Mouse (Mus musculus) forebrain, embryonic 10.5 days (tissue): ENCODE measurements at regions not wholly inside any gene's neighbourhood (a gene's known extent, or its start where the extent isn't known, plus 50 kb on each side); places are given as distances from the start of the nearest gene placed in this dataset.

ENCODE experiments used
- DNase-seq: peaks from one replicate; pipeline ENCODE4 v3.0.0-alpha.2; 2017; ENCODE audit warnings: low spot score; ENCODE audit errors: extremely low spot score
- H3K27ac ChIP-seq: fragments of 300-500 bp; sonication (generic); 2 replicates; pipeline ENCODE4 v1.5.1; 2016; ENCODE audit warnings: mild to moderate bottlenecking
- H3K27me3 ChIP-seq: fragments of 300-500 bp; sonication (generic); 2 replicates; pipeline ENCODE4 v1.6.1; 2016; ENCODE audit warnings: mild to moderate bottlenecking; ENCODE audit not compliant: poor library complexity, severe bottlenecking
- H3K36me3 ChIP-seq: fragments of 300-500 bp; sonication (generic); replicated peaks from 2 replicates; pipeline ENCODE4 v1.6.1; 2016; ENCODE audit warnings: mild to moderate bottlenecking, moderate library complexity
- H3K4me1 ChIP-seq: fragments of 300-500 bp; sonication (generic); 2 replicates; pipeline ENCODE4 v1.6.1; 2016
- H3K4me3 ChIP-seq: fragments of 300-500 bp; sonication (generic); 2 replicates; pipeline ENCODE4 v1.5.1; 2016; ENCODE audit warnings: mild to moderate bottlenecking, moderate library complexity
- H3K9me3 ChIP-seq: fragments of 300-500 bp; sonication (generic); 2 replicates; pipeline ENCODE4 v1.6.1; 2016; ENCODE audit warnings: mild to moderate bottlenecking, moderate library complexity
- WGBS: fragments of 180-500 bp; shearing (Covaris S2); methylation state at CpG from one replicate; pipeline ENCODE4 v1.1.7; 2016; 5-methylcytosine and 5-hydroxymethylcytosine counted together

GRCm38 (mm10) chr4:10197245-10197943 is 676.9 kb upstream of the 2610301B20Rik start:
- H3K27ac ChIP-seq, result no peak overlapping the region
- no peaks in the 10 kb centered on the region for H3K4me1 ChIP-seq
- no peaks in the 10 kb centered on the region for H3K9me3 ChIP-seq
- no peak for DNase-seq
- no peak overlapping the region for H3K4me3 ChIP-seq
- WGBS, result 95% methylated on average over 1 of the region's 1 CpGs
- H3K36me3 ChIP-seq, result no peaks in the 10 kb centered on the region
- H3K27me3 ChIP-seq, result no peaks in the 10 kb centered on the region

DNA sequence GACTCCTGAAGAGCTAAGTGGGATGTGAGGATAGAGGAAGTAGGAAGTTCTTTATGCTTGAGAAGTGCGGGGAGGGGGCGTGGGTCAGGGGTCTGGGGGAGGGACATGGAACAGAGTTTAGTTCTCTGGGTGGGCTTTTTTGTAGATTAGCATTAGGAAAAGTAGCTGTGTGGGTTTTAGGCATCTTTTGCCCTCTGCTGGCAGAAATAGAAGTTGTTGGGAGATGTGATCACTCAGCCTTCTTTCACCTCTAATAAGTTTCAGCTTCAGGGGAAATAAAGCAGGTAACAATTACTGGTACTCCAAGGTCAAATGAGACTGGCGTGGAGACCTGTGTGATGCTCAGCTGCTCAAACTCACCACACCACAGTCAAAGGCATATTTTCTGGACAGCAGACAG is 672.5 kb upstream of the 2610301B20Rik start:
- 49% methylated on average over 3 of the region's 3 CpGs for WGBS
- Histone ChIP-seq H3K36me3 (no peaks in the 10 kb centered on the region), H3K4me3 (no peak overlapping the region), H3K27ac (no peak overlapping the region), H3K4me1 (no peaks in the 10 kb centered on the region), H3K9me3 (no peaks in the 10 kb centered on the region), H3K27me3 (no peaks in the 10 kb centered on the region)
- no peak for DNase-seq

GRCm38 (mm10) chr4:10204224-10204623 is 670.1 kb upstream of the 2610301B20Rik start:
- DNase-seq, result no peak
- Histone ChIP-seq H3K27ac (no peak overlapping the region), H3K4me1 (no peaks in the 10 kb centered on the region), H3K27me3 (no peaks in the 10 kb centered on the region), H3K9me3 (no peaks in the 10 kb centered on the region), H3K36me3 (no peaks in the 10 kb centered on the region), H3K4me3 (no peak overlapping the region)
- 87% methylated on average over 1 of the region's 1 CpGs for WGBS

GRCm38 (mm10) chr4:10209324-10209923 is 664.9 kb upstream of the 2610301B20Rik start:
- no peak overlapping the region for H3K4me3 ChIP-seq
- H3K9me3 ChIP-seq, result no peaks in the 10 kb centered on the region
- no peak overlapping the region for H3K27ac ChIP-seq
- H3K36me3 ChIP-seq, result no peaks in the 10 kb centered on the region
- DNase-seq, result no peak
- H3K27me3 ChIP-seq, result no peaks in the 10 kb centered on the region
- WGBS, result 81% methylated on average over 4 of the region's 4 CpGs
- no peaks in the 10 kb centered on the region for H3K4me1 ChIP-seq

- DNase-seq, result no peak
- Histone ChIP-seq H3K36me3 (no peaks in the 10 kb centered on the region), H3K4me1 (no peaks in the 10 kb centered on the region)
These were observed 663.0 kb upstream of the 2610301B20Rik start for GRCm38 (mm10) chr4:10211303-10211702.

DNA sequence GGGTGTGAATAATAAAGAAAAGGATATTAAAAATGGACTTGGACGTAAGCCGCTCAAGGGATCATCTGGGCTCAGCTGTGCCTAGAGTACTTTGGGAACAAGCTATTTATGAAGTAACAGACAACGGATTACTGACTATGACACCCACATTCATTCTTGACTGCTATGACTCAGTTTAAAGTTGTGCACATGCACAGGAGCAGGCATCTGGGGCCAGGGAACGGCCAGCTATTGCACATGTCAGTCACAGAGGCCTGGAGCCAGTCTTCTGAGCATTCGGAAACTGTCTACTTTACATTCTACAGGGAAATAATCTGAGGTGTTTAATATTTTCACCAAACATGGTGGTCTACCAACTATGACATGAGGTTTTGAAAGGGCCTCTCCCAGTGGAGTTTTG is 639.0 kb upstream of the 2610301B20Rik start:
- Histone ChIP-seq H3K4me3 (no peak overlapping the region), H3K36me3 (no peaks in the 10 kb centered on the region), H3K4me1 (no peaks in the 10 kb centered on the region), H3K27ac (no peak overlapping the region), H3K27me3 (no peaks in the 10 kb centered on the region), H3K9me3 (no peaks in the 10 kb centered on the region)
- 95% methylated on average over 5 of the region's 5 CpGs for WGBS
- no peak for DNase-seq

More at GRCm38 (mm10) chr4:10211303-10211702, 663.0 kb upstream of the 2610301B20Rik start:
- H3K27me3 ChIP-seq, result no peaks in the 10 kb centered on the region
- no peak overlapping the region for H3K27ac ChIP-seq
- WGBS, result 95% methylated on average over 4 of the region's 4 CpGs
- no peaks in the 10 kb centered on the region for H3K9me3 ChIP-seq
- H3K4me3 ChIP-seq, result no peak overlapping the region

- Histone ChIP-seq H3K27ac (no peak overlapping the region), H3K4me1 (no peaks in the 10 kb centered on the region), H3K36me3 (no peaks in the 10 kb centered on the region), H3K9me3 (no peaks in the 10 kb centered on the region), H3K4me3 (no peak overlapping the region), H3K27me3 (no peaks in the 10 kb centered on the region)
- DNase-seq, result no peak
- WGBS, result 93% methylated on average over 4 of the region's 4 CpGs
These were observed 632.2 kb upstream of the 2610301B20Rik start for GRCm38 (mm10) chr4:10242117-10242516.

DNA sequence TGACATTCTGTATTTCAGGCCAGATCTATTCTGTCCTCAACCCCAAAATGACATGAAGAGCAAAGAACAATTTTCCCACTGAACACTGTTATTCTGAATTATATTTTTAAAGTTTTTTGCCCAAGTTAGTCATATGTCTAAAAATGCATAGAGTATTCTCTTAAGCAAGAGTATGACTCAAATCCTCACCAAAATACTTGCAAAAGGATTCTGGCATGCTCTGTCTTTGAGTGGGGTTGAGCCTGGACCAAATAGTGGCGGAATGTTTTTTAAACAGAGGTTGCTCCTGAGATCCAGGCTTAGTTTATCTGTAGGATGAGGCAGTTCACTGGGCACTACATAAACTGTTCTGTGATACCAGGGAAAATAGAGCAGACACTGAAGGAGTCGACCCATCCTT is 631.4 kb upstream of the 2610301B20Rik start:
- WGBS, result 82% methylated on average over 2 of the region's 2 CpGs
- no peaks in the 10 kb centered on the region for H3K36me3 ChIP-seq
- no peaks in the 10 kb centered on the region for H3K27me3 ChIP-seq
- no peak overlapping the region for H3K4me3 ChIP-seq
- no peaks in the 10 kb centered on the region for H3K9me3 ChIP-seq
- H3K4me1 ChIP-seq, result no peaks in the 10 kb centered on the region
- no peak for DNase-seq
- no peak overlapping the region for H3K27ac ChIP-seq

DNA sequence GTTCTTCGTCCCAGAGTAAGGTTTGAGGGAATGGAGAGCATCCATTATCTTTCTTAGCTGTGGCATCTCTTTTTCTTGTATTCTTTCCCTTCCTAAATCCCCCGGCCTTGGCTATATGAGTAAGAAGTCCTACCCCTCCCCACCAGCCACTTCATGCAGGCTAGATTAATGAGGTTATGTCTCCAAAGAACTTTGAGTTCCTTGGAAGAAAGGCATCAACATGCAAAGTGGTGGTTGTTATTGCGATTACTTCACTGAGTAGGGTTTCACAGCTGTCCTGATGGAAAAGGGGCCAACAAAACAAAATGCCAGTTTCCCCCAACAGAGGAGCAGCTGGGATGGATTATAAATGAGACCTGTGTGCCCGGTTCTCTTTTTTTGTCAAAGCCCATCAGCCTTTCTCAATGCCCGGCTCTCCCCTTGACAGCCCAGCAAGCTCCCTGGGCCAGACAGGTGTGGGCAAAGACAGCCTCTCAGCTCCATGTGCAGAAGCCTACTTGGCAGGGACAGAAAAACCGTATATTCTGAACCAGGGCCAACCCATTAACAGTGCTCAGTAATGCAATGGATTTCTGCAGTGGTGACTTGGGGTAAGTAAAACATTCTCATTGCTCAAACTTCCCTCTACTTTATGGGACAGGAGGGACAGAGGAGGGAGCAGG is 620.1 kb upstream of the 2610301B20Rik start:
- H3K4me3 ChIP-seq, result no peak overlapping the region
- no peak overlapping the region for H3K27ac ChIP-seq
- no peaks in the 10 kb centered on the region for H3K36me3 ChIP-seq
- WGBS, result 88% methylated on average over 6 of the region's 6 CpGs
- no peaks in the 10 kb centered on the region for H3K4me1 ChIP-seq
- no peak for DNase-seq
- no peaks in the 10 kb centered on the region for H3K27me3 ChIP-seq
- no peaks in the 10 kb centered on the region for H3K9me3 ChIP-seq

DNA sequence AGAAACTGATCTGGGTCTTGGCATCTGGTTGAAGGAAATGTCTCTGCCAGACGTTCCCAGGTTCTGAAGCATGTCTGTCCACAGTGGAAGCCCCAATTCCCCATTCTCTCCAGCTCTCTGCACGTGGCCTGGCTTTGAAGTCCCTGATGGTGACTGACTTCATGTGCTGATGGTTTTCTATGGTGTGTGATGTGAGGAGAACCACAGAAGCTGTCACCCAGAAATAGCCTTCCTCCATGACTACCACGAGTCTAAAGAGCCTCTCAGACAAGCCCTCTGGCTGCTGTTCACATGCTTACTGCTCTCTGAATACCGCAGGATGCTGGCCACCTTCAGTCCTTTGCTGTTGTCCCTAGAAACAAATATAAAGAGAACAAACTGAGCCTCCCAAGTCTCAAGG is 616.8 kb upstream of the 2610301B20Rik start:
- Histone ChIP-seq H3K36me3 (no peaks in the 10 kb centered on the region), H3K9me3 (no peaks in the 10 kb centered on the region), H3K27ac (no peak overlapping the region), H3K4me1 (no peaks in the 10 kb centered on the region), H3K4me3 (no peak overlapping the region), H3K27me3 (no peaks in the 10 kb centered on the region)
- 75% methylated on average over 4 of the region's 4 CpGs for WGBS
- DNase-seq, result no peak

GRCm38 (mm10) chr4:10260351-10260750 is 613.9 kb upstream of the 2610301B20Rik start:
- DNase-seq, result no peak
- no peaks in the 10 kb centered on the region for H3K4me1 ChIP-seq
- H3K9me3 ChIP-seq, result no peaks in the 10 kb centered on the region
- H3K27me3 ChIP-seq, result no peaks in the 10 kb centered on the region
- no peak overlapping the region for H3K27ac ChIP-seq
- 92% methylated on average over 6 of the region's 6 CpGs for WGBS
- no peak overlapping the region for H3K4me3 ChIP-seq
- H3K36me3 ChIP-seq, result no peaks in the 10 kb centered on the region

DNA sequence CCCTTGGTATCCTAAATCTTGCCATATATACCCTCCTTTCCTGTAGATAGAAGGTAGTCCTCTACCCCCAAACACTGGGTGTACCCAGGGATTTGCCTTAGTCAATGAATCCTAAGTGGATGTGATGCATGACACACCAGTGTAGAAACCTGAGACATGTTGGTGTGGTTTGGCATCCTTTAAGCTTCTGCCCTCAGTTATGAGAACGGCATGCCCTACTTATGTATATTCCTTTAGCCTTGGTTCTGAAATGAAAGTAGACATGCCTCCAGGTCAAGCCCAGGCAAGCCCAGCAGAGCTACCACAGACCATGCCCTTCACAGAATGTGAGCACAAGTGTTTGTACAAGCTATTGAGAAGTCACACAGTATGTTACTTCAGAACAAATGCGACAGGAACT is 608.4 kb upstream of the 2610301B20Rik start:
- Histone ChIP-seq H3K4me3 (no peak overlapping the region), H3K36me3 (no peaks in the 10 kb centered on the region), H3K27ac (no peak overlapping the region), H3K4me1 (no peaks in the 10 kb centered on the region), H3K27me3 (no peaks in the 10 kb centered on the region), H3K9me3 (no peaks in the 10 kb centered on the region)
- 93% methylated on average over 2 of the region's 2 CpGs for WGBS
- DNase-seq, result no peak

- no peaks in the 10 kb centered on the region for H3K9me3 ChIP-seq
- WGBS, result 86% methylated on average over 2 of the region's 2 CpGs
These were observed 588.7 kb upstream of the 2610301B20Rik start for GRCm38 (mm10) chr4:10285562-10285961.

More at GRCm38 (mm10) chr4:10285562-10285961, 588.7 kb upstream of the 2610301B20Rik start:
- H3K4me3 ChIP-seq, result no peak overlapping the region
- no peaks in the 10 kb centered on the region for H3K4me1 ChIP-seq
- no peaks in the 10 kb centered on the region for H3K27me3 ChIP-seq
- H3K27ac ChIP-seq, result no peak overlapping the region
- H3K36me3 ChIP-seq, result no peaks in the 10 kb centered on the region
- no peak for DNase-seq
